Mouse (Mus musculus): ENCODE measurements around the gene Cnst. TPM values are rescaled to one million over a fixed set of nuclear protein-coding genes. Genes with fewer than 3 reads are reported as not detected.
"Not testable (repeated sequence)": the region's sequence is repeated elsewhere in the genome, so short reads cannot be mapped to it uniquely, and the experiment has no call there.

Gene Cnst
- polyA plus RNA-seq (2014; fragmentation: Nextera tagmentation; extraction: Ambion mirVana) = 26.4 and 32.5 TPM in 2 replicates

- Histone ChIP-seq H3K9ac (peak within 1 kb of the TSS; percentile 75), H3K4me1 (replicated peaks; ENCODE audit: control insufficient read depth, insufficient read depth, low read length) (peaks cover 21% of the 10 kb centered on the region), H3K4me2 (replicated peaks) (peak within 1 kb of the TSS; percentile 66), H3K27ac (peak within 1 kb of the TSS; percentile 92), H3K4me3 (replicated peaks; ENCODE audit: low read length) (peak within 1 kb of the TSS; percentile 65)
- H3K9me3 ChIP-seq (ENCODE audit: control insufficient read depth, low read length); H3K36me3 ChIP-seq (replicated peaks; ENCODE audit: control insufficient read depth, insufficient read depth); H3K27me3 ChIP-seq (ENCODE audit: control insufficient read depth, insufficient read depth, low read length): not testable (repeated sequence)
- WGBS = under 1% methylated on average over 69 of the region's 69 CpGs
- ATAC-seq (ENCODE audit: low FRiP score) = peak; percentile 99
- peak; percentile 96 for DNase-seq (ENCODE audit: low spot score)
These were observed at the start of gene Cnst, which contains the start of gene Tfb2m for GRCm38 (mm10) chr1:179545768-179546550. Gene Cnst, plus strand, starts transcription at chr1:179546370. Gene Tfb2m, minus strand, starts transcription at chr1:179546267.

GRCm38 (mm10) chr1:179499257-179499656 is 46.9 kb upstream of the Cnst start:
- no peaks in the 10 kb centered on the region for H3K4me1 ChIP-seq (replicated peaks; ENCODE audit: control insufficient read depth, insufficient read depth, low read length)
- H3K4me3 ChIP-seq (replicated peaks; ENCODE audit: low read length) = no peak overlapping the region
- no peak overlapping the region for H3K4me2 ChIP-seq (replicated peaks)
- no peaks in the 10 kb centered on the region for H3K36me3 ChIP-seq (replicated peaks; ENCODE audit: control insufficient read depth, insufficient read depth)
- no peak overlapping the region for H3K9ac ChIP-seq
- H3K27ac ChIP-seq = no peak overlapping the region
- no peaks in the 10 kb centered on the region for H3K9me3 ChIP-seq (ENCODE audit: control insufficient read depth, low read length)
- 92% methylated on average over 3 of the region's 3 CpGs for WGBS
- ATAC-seq (ENCODE audit: low FRiP score) (no peak), DNase-seq (ENCODE audit: low spot score) (no peak)
- no peaks in the 10 kb centered on the region for H3K27me3 ChIP-seq (ENCODE audit: control insufficient read depth, insufficient read depth, low read length)

DNA sequence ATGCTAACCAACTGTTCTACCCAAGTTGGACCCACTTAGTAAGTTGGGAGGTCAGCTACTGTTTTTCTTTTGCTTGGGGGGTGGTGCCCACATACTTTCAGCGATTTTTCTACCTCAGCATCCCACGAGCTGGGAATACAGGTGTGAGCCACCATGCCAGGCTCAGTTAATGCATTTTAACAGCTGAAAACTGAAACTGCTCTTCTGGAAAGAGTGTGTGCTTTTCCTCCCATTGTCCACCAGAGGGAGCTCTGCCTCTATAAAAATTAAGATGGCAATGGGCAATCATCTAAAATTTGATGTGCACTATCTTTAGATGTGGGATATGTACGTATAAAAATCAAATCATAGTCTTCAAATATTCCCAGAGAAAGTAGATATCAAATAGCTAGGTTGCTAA is 43.6 kb upstream of the Cnst start:
- no peak overlapping the region for H3K4me2 ChIP-seq (replicated peaks)
- H3K36me3 ChIP-seq (replicated peaks; ENCODE audit: control insufficient read depth, insufficient read depth) = no peaks in the 10 kb centered on the region
- H3K27ac ChIP-seq = no peak overlapping the region
- WGBS = 24% methylated on average over 3 of the region's 3 CpGs
- no peaks in the 10 kb centered on the region for H3K27me3 ChIP-seq (ENCODE audit: control insufficient read depth, insufficient read depth, low read length)
- peak; percentile 76 for DNase-seq (ENCODE audit: low spot score)
- H3K4me1 ChIP-seq (replicated peaks; ENCODE audit: control insufficient read depth, insufficient read depth, low read length) = no peaks in the 10 kb centered on the region
- no peak overlapping the region for H3K9ac ChIP-seq
- no peak for ATAC-seq (ENCODE audit: low FRiP score)
- no peaks in the 10 kb centered on the region for H3K9me3 ChIP-seq (ENCODE audit: control insufficient read depth, low read length)
- H3K4me3 ChIP-seq (replicated peaks; ENCODE audit: low read length) = no peak overlapping the region

- Histone ChIP-seq H3K27ac (no peak overlapping the region), H3K4me2 (replicated peaks) (no peak overlapping the region), H3K9ac (no peak overlapping the region), H3K4me3 (replicated peaks; ENCODE audit: low read length) (no peak overlapping the region), H3K27me3 (ENCODE audit: control insufficient read depth, insufficient read depth, low read length) (no peaks in the 10 kb centered on the region), H3K36me3 (replicated peaks; ENCODE audit: control insufficient read depth, insufficient read depth) (no peaks in the 10 kb centered on the region), H3K9me3 (ENCODE audit: control insufficient read depth, low read length) (no peaks in the 10 kb centered on the region), H3K4me1 (replicated peaks; ENCODE audit: control insufficient read depth, insufficient read depth, low read length) (no peaks in the 10 kb centered on the region)
- ATAC-seq (ENCODE audit: low FRiP score) (no peak), DNase-seq (ENCODE audit: low spot score) (peak; percentile 46)
- WGBS = 70% methylated on average over 9 of the region's 9 CpGs
These were observed 39.4 kb upstream of the Cnst start for GRCm38 (mm10) chr1:179506530-179507315.

GRCm38 (mm10) chr1:179510546-179511340 is 35.4 kb upstream of the Cnst start:
- H3K27ac ChIP-seq = no peak overlapping the region
- WGBS = 90% methylated on average over 13 of the region's 13 CpGs
- H3K9me3 ChIP-seq (ENCODE audit: control insufficient read depth, low read length) = no peaks in the 10 kb centered on the region
- H3K4me1 ChIP-seq (replicated peaks; ENCODE audit: control insufficient read depth, insufficient read depth, low read length) = no peaks in the 10 kb centered on the region
- ATAC-seq (ENCODE audit: low FRiP score) = no peak
- H3K36me3 ChIP-seq (replicated peaks; ENCODE audit: control insufficient read depth, insufficient read depth) = no peaks in the 10 kb centered on the region
- no peak overlapping the region for H3K9ac ChIP-seq
- no peak overlapping the region for H3K4me3 ChIP-seq (replicated peaks; ENCODE audit: low read length)
- no peaks in the 10 kb centered on the region for H3K27me3 ChIP-seq (ENCODE audit: control insufficient read depth, insufficient read depth, low read length)
- no peak overlapping the region for H3K4me2 ChIP-seq (replicated peaks)
- no peak for DNase-seq (ENCODE audit: low spot score)

- ATAC-seq (ENCODE audit: low FRiP score) = no peak
- no peak overlapping the region for H3K27ac ChIP-seq
- H3K4me3 ChIP-seq (replicated peaks; ENCODE audit: low read length) = no peak overlapping the region
- H3K27me3 ChIP-seq (ENCODE audit: control insufficient read depth, insufficient read depth, low read length) = no peaks in the 10 kb centered on the region
- no peaks in the 10 kb centered on the region for H3K9me3 ChIP-seq (ENCODE audit: control insufficient read depth, low read length)
- no peak for DNase-seq (ENCODE audit: low spot score)
- no peak overlapping the region for H3K9ac ChIP-seq
- H3K36me3 ChIP-seq (replicated peaks; ENCODE audit: control insufficient read depth, insufficient read depth) = no peaks in the 10 kb centered on the region
- 87% methylated on average over 7 of the region's 7 CpGs for WGBS
- 0 out of 2 replicates have a peak, but pooled peaks cover 5% of the 10 kb centered on the region for H3K4me1 ChIP-seq (replicated peaks; ENCODE audit: control insufficient read depth, insufficient read depth, low read length)
- H3K4me2 ChIP-seq (replicated peaks) = no peak overlapping the region
These were observed 34.3 kb upstream of the Cnst start for GRCm38 (mm10) chr1:179511895-179512294.

GRCm38 (mm10) chr1:179516941-179517712 is 29.0 kb upstream of the Cnst start:
- H3K4me3 ChIP-seq (replicated peaks; ENCODE audit: low read length) = peak overlapping the region; percentile 78
- WGBS = under 1% methylated on average over 21 of the region's 21 CpGs

GRCm38 (mm10) chr1:179517713-179518465 is 28.3 kb upstream of the Cnst start, which contains the start of gene Smyd3:
Gene Smyd3, minus strand, starts transcription at chr1:179518041.
- peak within 1 kb of the TSS; percentile 78 for H3K4me3 ChIP-seq (replicated peaks; ENCODE audit: low read length)
- WGBS = 7% methylated on average over 39 of the region's 39 CpGs
- ATAC-seq (ENCODE audit: low FRiP score) (peak; percentile 90), DNase-seq (ENCODE audit: low spot score) (peak; percentile 91)
- H3K9ac ChIP-seq = peak within 1 kb of the TSS; percentile 77
- no peak within 1 kb of the TSS for H3K27ac ChIP-seq
- no peaks in the 10 kb centered on the region for H3K36me3 ChIP-seq (replicated peaks; ENCODE audit: control insufficient read depth, insufficient read depth)
- H3K4me2 ChIP-seq (replicated peaks) = peak within 1 kb of the TSS; percentile 99
- no peaks in the 10 kb centered on the region for H3K9me3 ChIP-seq (ENCODE audit: control insufficient read depth, low read length)
- peaks cover 11% of the 10 kb centered on the region; the same call in 1 of the 2 replicates for H3K4me1 ChIP-seq (replicated peaks; ENCODE audit: control insufficient read depth, insufficient read depth, low read length)
- no peaks in the 10 kb centered on the region for H3K27me3 ChIP-seq (ENCODE audit: control insufficient read depth, insufficient read depth, low read length)

More at GRCm38 (mm10) chr1:179516941-179517712, 29.0 kb upstream of the Cnst start:
- Histone ChIP-seq H3K4me2 (replicated peaks) (peak overlapping the region; percentile 99), H3K9ac (peak overlapping the region; percentile 77), H3K27me3 (ENCODE audit: control insufficient read depth, insufficient read depth, low read length) (no peaks in the 10 kb centered on the region), H3K36me3 (replicated peaks; ENCODE audit: control insufficient read depth, insufficient read depth) (no peaks in the 10 kb centered on the region), H3K27ac (no peak overlapping the region), H3K9me3 (ENCODE audit: control insufficient read depth, low read length) (no peaks in the 10 kb centered on the region), H3K4me1 (replicated peaks; ENCODE audit: control insufficient read depth, insufficient read depth, low read length) (peaks cover 11% of the 10 kb centered on the region; the same call in 1 of the 2 replicates)
- DNase-seq (ENCODE audit: low spot score) (no peak), ATAC-seq (ENCODE audit: low FRiP score) (peak; percentile 73; the same call in 1 of the 2 replicates)
